Mouse (Mus musculus): ENCODE measurements around the gene Actn2.

DNA sequence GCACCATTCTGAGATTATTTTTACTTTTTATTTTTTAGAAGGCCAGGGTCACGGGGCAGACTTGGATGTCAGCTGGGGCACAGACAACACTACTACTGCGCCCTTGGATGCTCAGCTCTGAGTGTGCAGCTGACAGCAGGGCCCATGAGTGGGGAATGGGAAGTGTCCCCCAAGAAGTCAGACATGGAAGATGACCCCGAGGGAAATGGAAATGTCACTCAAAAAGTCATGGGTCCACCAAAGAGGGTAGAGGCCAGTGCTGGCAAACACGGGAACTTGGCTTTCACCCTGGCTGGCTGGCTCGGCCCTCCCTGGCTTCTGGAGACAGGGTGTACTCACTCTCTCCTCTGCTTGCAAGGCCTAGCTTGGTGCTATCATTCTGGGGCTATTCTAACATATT is 35.6 kb downstream of the Actn2 start:
- TF ChIP-seq GATA1 (IDR thresholded peaks at IDR 0.05; ENCODE audit: low read length) (no peak), TAL1 (IDR thresholded peaks at IDR 0.05; ENCODE audit: low read length) (no peak)

Measured in erythroblast, embryonic 14.5 days (primary cell).